Mouse (Mus musculus): Measurements from ENCODE around the gene Lrrc28. TPM values are rescaled to one million over a fixed set of nuclear protein-coding genes. Genes with fewer than 3 reads are reported as not detected.

The Lrrc28 gene
- polyA plus RNA-seq, 2 experiments, result 22.1 to 26.3 TPM

DNA sequence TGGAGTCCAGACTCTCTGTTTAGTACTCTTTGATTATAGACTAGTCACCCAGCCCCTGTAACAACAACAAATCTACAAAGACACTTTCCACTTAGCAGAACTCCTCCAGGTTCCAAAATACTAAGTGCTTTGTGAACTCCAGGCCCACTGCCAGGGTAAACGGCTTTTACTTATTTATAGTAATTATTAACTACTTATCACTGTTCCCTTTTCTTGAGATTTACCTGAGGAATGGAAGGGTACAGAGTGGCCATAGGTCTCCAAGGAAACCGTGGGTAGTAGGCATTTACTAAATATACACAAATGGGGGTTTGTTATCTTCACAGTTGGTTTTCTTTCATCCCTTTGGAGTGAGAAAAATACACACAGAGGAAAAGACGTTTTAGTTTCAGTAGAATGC lies 43.2 kb upstream of the Lrrc28 start:
- Histone ChIP-seq H3K27me3 (ENCODE audit: control insufficient read depth, insufficient read depth, low read length) (no peaks in the 10 kb centered on the region), H3K27ac (replicated peaks; ENCODE audit: low read depth, low read length) (no peak overlapping the region), H3K4me3 (replicated peaks; ENCODE audit: low read length) (no peak overlapping the region), H3K9ac (ENCODE audit: low read depth, low read length, severe bottlenecking) (no peak overlapping the region), H3K4me2 (replicated peaks; ENCODE audit: low read depth, low read length, severe bottlenecking) (no peak overlapping the region), H3K36me3 (ENCODE audit: control insufficient read depth, insufficient read depth, low read length) (peaks cover 37% of the 10 kb centered on the region), H3K4me1 (ENCODE audit: control insufficient read depth, insufficient read depth, low read length) (no peaks in the 10 kb centered on the region), H3K9me3 (ENCODE audit: control insufficient read depth, low read length) (no peaks in the 10 kb centered on the region)
- no peak for DNase-seq (ENCODE audit: low spot score)
- no peak for TF ChIP-seq POLR2A (IDR thresholded peaks at IDR 0.05; ENCODE audit: borderline replicate concordance, extremely low read depth, insufficient read depth, insufficient read length)
- ATAC-seq (ENCODE audit: low FRiP score, low read depth), result no peak
- 49% methylated on average over 3 of the region's 3 CpGs for WGBS

GRCm38 (mm10) chr7:67686545-67686944 lies 41.5 kb upstream of the Lrrc28 start:
- no peaks in the 10 kb centered on the region for H3K4me1 ChIP-seq (ENCODE audit: control insufficient read depth, insufficient read depth, low read length)
- DNase-seq (ENCODE audit: low spot score), result peak; percentile 26
- H3K4me2 ChIP-seq (replicated peaks; ENCODE audit: low read depth, low read length, severe bottlenecking), result no peak overlapping the region
- H3K4me3 ChIP-seq (replicated peaks; ENCODE audit: low read length), result no peak overlapping the region
- H3K9ac ChIP-seq (ENCODE audit: low read depth, low read length, severe bottlenecking), result no peak overlapping the region
- peaks cover 44% of the 10 kb centered on the region for H3K36me3 ChIP-seq (ENCODE audit: control insufficient read depth, insufficient read depth, low read length)
- no peak for TF ChIP-seq POLR2A (IDR thresholded peaks at IDR 0.05; ENCODE audit: borderline replicate concordance, extremely low read depth, insufficient read depth, insufficient read length)
- ATAC-seq (ENCODE audit: low FRiP score, low read depth), result no peak
- WGBS, result 97% methylated on average over 3 of the region's 3 CpGs
- H3K27ac ChIP-seq (replicated peaks; ENCODE audit: low read depth, low read length), result no peak overlapping the region
- no peaks in the 10 kb centered on the region for H3K9me3 ChIP-seq (ENCODE audit: control insufficient read depth, low read length)
- no peaks in the 10 kb centered on the region for H3K27me3 ChIP-seq (ENCODE audit: control insufficient read depth, insufficient read depth, low read length)

DNA sequence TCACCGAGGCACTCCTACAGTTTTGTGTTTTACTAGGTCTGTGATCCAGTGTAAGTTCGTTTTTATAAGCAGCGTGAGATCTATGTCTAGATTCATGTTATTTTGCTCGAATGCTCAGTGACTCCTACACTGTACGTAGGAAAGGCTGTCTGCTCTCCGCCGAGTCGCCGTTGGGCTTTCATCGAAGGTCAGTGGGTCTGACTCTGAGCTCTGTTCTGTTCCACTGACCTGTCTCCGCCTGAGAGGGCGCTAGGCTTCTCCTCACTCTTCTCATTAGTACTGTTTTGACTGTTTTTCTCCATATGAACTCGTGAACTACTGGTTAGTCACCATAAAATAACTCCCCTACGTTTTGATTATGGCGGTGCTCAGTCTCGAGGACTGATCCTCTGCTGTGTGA lies 37.9 kb upstream of the Lrrc28 start:
- no peak for DNase-seq (ENCODE audit: low spot score)
- 85% methylated on average over 16 of the region's 16 CpGs for WGBS
- Histone ChIP-seq H3K4me3 (replicated peaks; ENCODE audit: low read length) (no peak overlapping the region), H3K4me2 (replicated peaks; ENCODE audit: low read depth, low read length, severe bottlenecking) (no peak overlapping the region), H3K27me3 (ENCODE audit: control insufficient read depth, insufficient read depth, low read length) (no peaks in the 10 kb centered on the region), H3K27ac (replicated peaks; ENCODE audit: low read depth, low read length) (no peak overlapping the region), H3K4me1 (ENCODE audit: control insufficient read depth, insufficient read depth, low read length) (no peaks in the 10 kb centered on the region), H3K9ac (ENCODE audit: low read depth, low read length, severe bottlenecking) (no peak overlapping the region), H3K9me3 (ENCODE audit: control insufficient read depth, low read length) (no peaks in the 10 kb centered on the region), H3K36me3 (ENCODE audit: control insufficient read depth, insufficient read depth, low read length) (peaks cover 58% of the 10 kb centered on the region)
- no peak for ATAC-seq (ENCODE audit: low FRiP score, low read depth)
- TF ChIP-seq POLR2A (IDR thresholded peaks at IDR 0.05; ENCODE audit: borderline replicate concordance, extremely low read depth, insufficient read depth, insufficient read length), result no peak

DNA sequence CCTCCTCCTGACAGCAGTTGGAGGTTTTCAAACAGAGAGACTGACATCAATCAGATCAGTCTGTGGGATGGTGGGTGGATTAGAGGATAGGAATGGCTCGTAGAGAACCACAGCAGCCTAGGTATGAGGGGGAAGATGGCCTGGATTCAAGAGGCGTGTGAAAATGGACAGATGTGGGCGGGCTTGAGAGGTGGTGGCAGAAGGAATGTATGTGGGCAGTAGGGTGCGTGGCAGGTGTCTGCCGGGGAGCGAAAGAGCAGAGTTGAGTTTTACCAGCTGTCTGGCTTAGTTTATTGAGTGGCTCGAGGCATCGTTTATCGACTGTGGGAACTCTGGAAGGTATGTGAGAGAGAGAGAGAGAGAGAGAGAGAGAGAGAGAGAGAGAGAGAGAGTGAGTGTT lies 36.0 kb upstream of the Lrrc28 start:
- Histone ChIP-seq H3K4me3 (replicated peaks; ENCODE audit: low read length) (no peak overlapping the region), H3K4me1 (ENCODE audit: control insufficient read depth, insufficient read depth, low read length) (no peaks in the 10 kb centered on the region), H3K36me3 (ENCODE audit: control insufficient read depth, insufficient read depth, low read length) (peaks cover 65% of the 10 kb centered on the region), H3K9ac (ENCODE audit: low read depth, low read length, severe bottlenecking) (no peak overlapping the region), H3K4me2 (replicated peaks; ENCODE audit: low read depth, low read length, severe bottlenecking) (no peak overlapping the region), H3K27ac (replicated peaks; ENCODE audit: low read depth, low read length) (no peak overlapping the region), H3K27me3 (ENCODE audit: control insufficient read depth, insufficient read depth, low read length) (no peaks in the 10 kb centered on the region), H3K9me3 (ENCODE audit: control insufficient read depth, low read length) (no peaks in the 10 kb centered on the region)
- no peak for ATAC-seq (ENCODE audit: low FRiP score, low read depth)
- no peak for DNase-seq (ENCODE audit: low spot score)
- no peak for TF ChIP-seq POLR2A (IDR thresholded peaks at IDR 0.05; ENCODE audit: borderline replicate concordance, extremely low read depth, insufficient read depth, insufficient read length)
- WGBS, result 39% methylated on average over 9 of the region's 9 CpGs

- no peak for DNase-seq (ENCODE audit: low spot score)
- H3K36me3 ChIP-seq (ENCODE audit: control insufficient read depth, insufficient read depth, low read length), result peaks cover 66% of the 10 kb centered on the region
- WGBS, result 92% methylated on average over 16 of the region's 16 CpGs
Observed at GRCm38 (mm10) chr7:67678878-67679499, 33.9 kb upstream of the Lrrc28 start.

More at GRCm38 (mm10) chr7:67678878-67679499, 33.9 kb upstream of the Lrrc28 start:
- no peak for ATAC-seq (ENCODE audit: low FRiP score, low read depth)
- Histone ChIP-seq H3K27ac (replicated peaks; ENCODE audit: low read depth, low read length) (no peak overlapping the region), H3K27me3 (ENCODE audit: control insufficient read depth, insufficient read depth, low read length) (no peaks in the 10 kb centered on the region), H3K9me3 (ENCODE audit: control insufficient read depth, low read length) (no peaks in the 10 kb centered on the region), H3K4me1 (ENCODE audit: control insufficient read depth, insufficient read depth, low read length) (no peaks in the 10 kb centered on the region), H3K4me2 (replicated peaks; ENCODE audit: low read depth, low read length, severe bottlenecking) (no peak overlapping the region), H3K4me3 (replicated peaks; ENCODE audit: low read length) (no peak overlapping the region), H3K9ac (ENCODE audit: low read depth, low read length, severe bottlenecking) (no peak overlapping the region)
- no peak for TF ChIP-seq POLR2A (IDR thresholded peaks at IDR 0.05; ENCODE audit: borderline replicate concordance, extremely low read depth, insufficient read depth, insufficient read length)

Data from limb, embryonic 14.5 days (tissue).